8 mouse cellular contexts compared by ENCODE assay signal in the genomic region with DNA sequence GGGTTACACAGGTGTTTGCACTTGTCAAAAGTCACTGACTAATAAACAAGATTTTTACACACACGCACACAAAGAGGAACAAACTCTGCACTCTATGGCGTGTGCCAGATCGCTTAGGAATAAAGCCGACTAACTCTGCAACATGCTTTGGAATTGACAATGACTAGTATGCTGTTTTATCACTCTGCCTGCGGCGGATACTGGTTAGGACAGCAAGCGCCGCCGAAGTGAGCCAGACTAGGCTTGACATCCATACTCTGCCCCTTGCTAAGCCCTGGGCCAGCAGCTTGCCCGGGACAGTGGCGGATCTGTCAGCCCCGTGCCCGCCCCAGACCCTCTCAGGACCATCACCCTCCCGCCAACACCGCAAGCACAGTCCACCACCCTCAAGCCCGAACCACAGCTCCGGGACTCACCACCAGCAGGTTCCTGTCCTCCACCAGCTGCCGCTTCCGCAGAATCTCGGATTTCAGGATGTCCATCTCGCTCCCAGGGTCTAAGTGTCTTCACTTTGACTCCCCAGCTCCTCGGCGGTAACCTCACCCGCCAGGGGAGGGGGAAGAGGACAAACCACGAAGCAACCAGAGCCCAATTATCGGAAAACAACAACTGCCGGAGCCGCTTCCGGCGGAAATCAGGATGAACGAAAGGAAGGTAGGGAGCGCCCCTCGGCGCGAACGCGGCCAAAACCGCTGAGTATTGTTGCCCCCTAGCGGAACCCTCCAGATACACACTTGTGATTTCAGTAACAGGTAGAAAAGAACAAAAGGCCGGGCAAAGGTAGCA. TPM values are rescaled to one million over a fixed set of nuclear protein-coding genes. Genes with fewer than 3 reads are reported as not detected.
DNase-seq lines count a peak whose midpoint lies in the region; ATAC-seq and TF ChIP-seq lines count a peak whose summit lies in the region.

Prpf18 (minus strand) TSS at position 614 of the 786 bp plus-strand sequence.

- peak within 1 kb of the TSS; percentile 76 for H3K4me2 ChIP-seq in hindbrain, postnatal 0 days (ENCODE audit: low read depth, low read length)

- peak within 1 kb of the TSS; percentile 95 for H3K4me3 ChIP-seq in gastrocnemius, adult 2 months
- H3K4me3 ChIP-seq in hindbrain, postnatal 0 days (ENCODE audit: low read length) = peak within 1 kb of the TSS; percentile 91
- H3K4me3 ChIP-seq in left cerebral cortex, adult 2 months = peak within 1 kb of the TSS; percentile 94

- H3K4me1 ChIP-seq in hindbrain, postnatal 0 days (ENCODE audit: insufficient read depth, low read length) = peaks cover 6% of the 10 kb centered on the region; the same call in 1 of the 2 replicates

- peak within 1 kb of the TSS; percentile 82 for H3K9ac ChIP-seq in hindbrain, postnatal 0 days (replicated peaks; ENCODE audit: low read length)

- H3K36me3 ChIP-seq in hindbrain, postnatal 0 days (ENCODE audit: insufficient read depth, low read length) = no peaks in the 10 kb centered on the region

- intact Hi-C loops in gastrocnemius, adult 2 months (cut with DNase I) = loop anchor here (1.0 to 5.0 kb wide), 2 partner anchors 154 to 211 kb away; no protein-coding TSS in a partner anchor
- intact Hi-C loops in left cerebral cortex, adult 2 months (cut with DNase I) = loop anchor here (2.0 to 5.0 kb wide), 3 partner anchors 66 to 213 kb away; partner anchors contain the start of gene Bend7

- WGBS in hindbrain, postnatal 0 days = 1% methylated on average over 40 of the region's 40 CpGs

- DNase-seq in WW6 (ENCODE audit: low read depth, low spot score) = peak; percentile 78
- peak; percentile 72 to 86 for DNase-seq in cerebellum, postnatal 4 days (ENCODE audit: low spot score in 2 of 2)
- peak; percentile 88 for DNase-seq in gastrocnemius, adult 2 months
- peak; percentile 96 for DNase-seq in hindbrain, postnatal 0 days (ENCODE audit: low spot score)
- DNase-seq in left cerebral cortex, adult 2 months (ENCODE audit: extremely low spot score in 1 of 2, low spot score in 2 of 2) = peak; percentile 88 to 90
- DNase-seq in right cerebral cortex, adult 2 months (ENCODE audit: low spot score in 2 of 2) = peak; percentile 91 to 92
- DNase-seq in urinary bladder, postnatal 14 days (ENCODE audit: low spot score) = peak; percentile 89

- no peaks in the 10 kb centered on the region for H3K9me3 ChIP-seq in hindbrain, postnatal 0 days (ENCODE audit: low read length)

- peak; percentile 89 for TF ChIP-seq CTCF in gastrocnemius, adult 2 months (IDR thresholded peaks at IDR 0.05)
- peak; percentile 89 for TF ChIP-seq CTCF in hindbrain, postnatal 0 days (IDR thresholded peaks at IDR 0.05; ENCODE audit: low read depth)
- TF ChIP-seq CTCF in left cerebral cortex, adult 2 months (IDR thresholded peaks at IDR 0.05) = peak; percentile 94

- H3K27me3 ChIP-seq in hindbrain, postnatal 0 days (ENCODE audit: insufficient read depth, low read length) = no peaks in the 10 kb centered on the region

- peak; percentile 93 for ATAC-seq in hindbrain, postnatal 0 days
- peak; percentile 96 for ATAC-seq in megakaryocyte, adult 5-6 weeks (ENCODE audit: poor library complexity, severe bottlenecking)

- H3K27ac ChIP-seq in gastrocnemius, adult 2 months = peak within 1 kb of the TSS; percentile 93
- H3K27ac ChIP-seq in hindbrain, postnatal 0 days = peak within 1 kb of the TSS; percentile 71
- peak within 1 kb of the TSS; percentile 94 for H3K27ac ChIP-seq in left cerebral cortex, adult 2 months

RNA-seq across cellular contexts. Expression of gene Prpf18, which starts in this region (rescaled TPM):
- 10 to 100 TPM; 42.4 to 42.5 TPM for total RNA-seq in gastrocnemius, adult 2 months (2021)
- total RNA-seq in hindbrain, postnatal 0 days (2014; rRNA removed) = 23.4 and 26.7 TPM in 2 replicates
- polyA plus RNA-seq in hindbrain, postnatal 0 days (2015; fragmentation: Nextera tagmentation; extraction: Ambion mirVana) = 27.1 and 28.9 TPM in 2 replicates
- total RNA-seq in left cerebral cortex, adult 2 months (2021) = 10 to 100 TPM; 50.3 to 52.5 TPM
- total RNA-seq in megakaryocyte, adult 5-6 weeks (2015) = 28.3 and 30.2 TPM in 2 replicates
- total RNA-seq in megakaryocyte, adult 5-6 weeks (2017) = 76.6 and 88.7 TPM in 2 replicates

Comparison
In these comparisons a context has a peak if more than half of its experiments do, and no peak if none do; other contexts are left out.
1. Peak in every context shown above with its lines: DNase-seq, ATAC-seq, H3K4me3 ChIP-seq and H3K27ac ChIP-seq.